Mouse (Mus musculus) gastrocnemius, adult 18-20 months (tissue): ENCODE results near the gene Hist1h2br. TPM values are rescaled to one million over a fixed set of nuclear protein-coding genes. Genes with fewer than 3 reads are reported as not detected.
"Not testable (repeated sequence)": the region's sequence is repeated elsewhere in the genome, so short reads cannot be mapped to it uniquely, and the experiment has no call there.

Experiments used
- DNase-seq: peaks from one replicate; pipeline ENCODE4 v3.0.0; 2021; ENCODE audit warnings: low spot score
- long read RNA-seq, 2 experiments: library from polyadenylated mRNA; stranded (forward); transcript quantifications; one replicate each; pipeline ENCODE4 v2.0.0; 2021
- total RNA-seq, 2 experiments: library from RNA; stranded (reverse); gene quantifications; 2 replicates each; pipeline ENCODE4 v1.2.3; 2021

Hist1h2br gene
- 10 to 100 TPM; 14.3 to 17.8 TPM for total RNA-seq
- long read RNA-seq, experiment 1: 0 reads
- long read RNA-seq, experiment 2: 0 reads

- DNase-seq: not testable (repeated sequence)
These were observed at the start of gene Hist1h2br, which contains the start of gene Hist1h2ap for GRCm38 (mm10) chr13:21833461-21833860. Gene Hist1h2br, plus strand, starts transcription at chr13:21833743. Gene Hist1h2ap, minus strand, starts transcription at chr13:21833507.

DNA sequence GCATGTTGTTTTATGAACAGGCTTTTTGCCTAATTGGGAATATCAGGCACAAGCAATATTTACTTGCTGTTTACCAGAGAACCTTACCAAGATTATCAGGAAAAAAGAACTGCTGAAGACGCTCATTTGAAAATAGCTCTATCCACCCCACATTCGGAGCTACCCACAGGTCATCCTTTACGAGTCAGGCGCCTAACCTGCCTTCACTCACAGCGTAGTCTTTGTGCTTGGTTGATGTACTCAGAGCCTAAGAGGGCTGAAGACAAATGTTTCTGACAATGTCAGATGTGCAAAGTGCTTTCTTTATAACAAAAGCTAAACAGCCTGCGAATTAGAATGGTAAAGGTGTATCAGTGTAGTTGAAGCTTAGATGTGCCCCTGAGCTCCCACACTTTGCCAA, 49.2 kb upstream of the Hist1h2br start:
- no peak for DNase-seq

- no peak for DNase-seq
These were observed 47.2 kb upstream of the Hist1h2br start for GRCm38 (mm10) chr13:21786189-21786898.

GRCm38 (mm10) chr13:21786899-21787629, 46.5 kb upstream of the Hist1h2br start, which contains the start of the genes Hist1h2an and Hist1h2bp:
Gene Hist1h2an, minus strand, starts transcription at chr13:21787218.
Gene Hist1h2bp, plus strand, starts transcription at chr13:21787461.
- peak; percentile 91 for DNase-seq

DNA sequence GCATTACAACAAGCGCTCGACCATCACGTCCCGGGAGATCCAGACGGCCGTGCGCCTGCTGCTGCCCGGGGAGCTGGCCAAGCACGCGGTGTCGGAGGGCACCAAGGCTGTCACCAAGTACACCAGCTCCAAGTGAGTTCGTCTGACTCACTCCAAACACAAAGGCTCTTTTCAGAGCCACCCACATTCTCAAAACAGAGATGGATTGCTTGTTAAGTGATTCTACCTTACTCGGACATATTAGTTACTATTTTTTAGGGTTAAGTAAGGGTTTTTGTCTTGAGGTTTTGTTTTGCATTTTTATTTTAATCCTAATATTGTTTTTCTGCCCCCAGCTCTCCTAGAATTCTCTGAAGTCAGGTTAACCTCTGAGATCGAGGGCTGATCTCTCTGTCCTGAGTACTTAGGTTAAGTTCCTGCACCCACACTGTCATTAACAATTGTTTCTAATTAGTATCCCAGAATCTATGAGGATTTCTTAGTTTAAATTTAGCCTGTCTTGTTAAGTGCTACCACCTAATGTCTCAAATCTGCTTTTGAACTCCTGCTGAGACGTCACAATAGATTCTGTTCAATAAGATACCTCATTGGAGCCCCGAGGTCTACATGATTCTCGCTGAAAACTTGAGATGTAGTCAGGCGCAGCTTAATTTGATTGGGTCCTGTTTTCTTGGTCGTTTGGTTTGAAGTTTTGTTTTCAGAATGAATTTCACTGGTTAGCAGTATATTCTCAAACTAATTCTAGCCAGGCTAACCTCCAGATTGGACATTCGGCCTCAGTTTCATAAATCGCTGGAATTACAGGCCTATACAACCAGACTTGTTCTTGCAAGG, 45.6 kb upstream of the Hist1h2br start:
- DNase-seq: no peak

- no peak for DNase-seq
These were observed 43.6 kb upstream of the Hist1h2br start for GRCm38 (mm10) chr13:21789925-21790324.

GRCm38 (mm10) chr13:21790601-21791283, 42.8 kb upstream of the Hist1h2br start:
- no peak for DNase-seq

- no peak for DNase-seq
These were observed 38.0 kb upstream of the Hist1h2br start for GRCm38 (mm10) chr13:21795584-21795983.

- not testable (repeated sequence) for DNase-seq
These were observed 36.4 kb upstream of the Hist1h2br start for GRCm38 (mm10) chr13:21797163-21797562.

GRCm38 (mm10) chr13:21803058-21803457, 30.5 kb upstream of the Hist1h2br start:
- DNase-seq: not testable (repeated sequence)

GRCm38 (mm10) chr13:21810073-21810472, 23.5 kb upstream of the Hist1h2br start, which contains the start of the genes Hist1h2bq and Hist1h2ao:
Gene Hist1h2bq, minus strand, starts transcription at chr13:21810197.
Gene Hist1h2ao, plus strand, starts transcription at chr13:21810465.
- not testable (repeated sequence) for DNase-seq

GRCm38 (mm10) chr13:21811074-21811473, 22.5 kb upstream of the Hist1h2br start:
- DNase-seq: not testable (repeated sequence)

GRCm38 (mm10) chr13:21811539-21811938, 22.0 kb upstream of the Hist1h2br start, which contains the start of gene Hist1h4m:
Gene Hist1h4m, plus strand, starts transcription at chr13:21811746.
- peak; percentile 15 for DNase-seq

DNA sequence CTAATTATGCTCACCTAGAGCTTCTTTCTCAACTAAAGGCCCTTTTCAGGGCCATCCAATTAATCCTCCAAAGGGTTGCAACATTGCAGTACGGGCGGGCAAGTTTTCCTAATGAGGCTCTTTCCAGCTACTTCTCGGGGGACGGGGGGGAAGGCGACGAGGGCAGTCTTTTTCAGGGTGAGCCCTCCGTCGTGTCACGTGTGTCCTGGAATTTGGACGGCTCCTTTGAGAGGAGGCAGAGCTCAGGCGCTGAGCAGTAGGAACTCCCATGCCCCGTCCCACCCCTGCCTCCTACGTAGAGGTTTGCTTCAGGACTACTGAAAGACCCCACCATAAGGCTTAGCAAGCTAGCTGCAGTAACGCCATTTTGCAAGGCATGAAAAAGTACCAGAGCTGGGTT, 21.5 kb upstream of the Hist1h2br start:
- not testable (repeated sequence) for DNase-seq

- not testable (repeated sequence) for DNase-seq
These were observed 13.3 kb upstream of the Hist1h2br start for GRCm38 (mm10) chr13:21820082-21820890.

GRCm38 (mm10) chr13:21828511-21828910, 5.0 kb upstream of the Hist1h2br start:
- no peak for DNase-seq

GRCm38 (mm10) chr13:21830344-21830743, 3.2 kb upstream of the Hist1h2br start:
- DNase-seq: no peak

DNA sequence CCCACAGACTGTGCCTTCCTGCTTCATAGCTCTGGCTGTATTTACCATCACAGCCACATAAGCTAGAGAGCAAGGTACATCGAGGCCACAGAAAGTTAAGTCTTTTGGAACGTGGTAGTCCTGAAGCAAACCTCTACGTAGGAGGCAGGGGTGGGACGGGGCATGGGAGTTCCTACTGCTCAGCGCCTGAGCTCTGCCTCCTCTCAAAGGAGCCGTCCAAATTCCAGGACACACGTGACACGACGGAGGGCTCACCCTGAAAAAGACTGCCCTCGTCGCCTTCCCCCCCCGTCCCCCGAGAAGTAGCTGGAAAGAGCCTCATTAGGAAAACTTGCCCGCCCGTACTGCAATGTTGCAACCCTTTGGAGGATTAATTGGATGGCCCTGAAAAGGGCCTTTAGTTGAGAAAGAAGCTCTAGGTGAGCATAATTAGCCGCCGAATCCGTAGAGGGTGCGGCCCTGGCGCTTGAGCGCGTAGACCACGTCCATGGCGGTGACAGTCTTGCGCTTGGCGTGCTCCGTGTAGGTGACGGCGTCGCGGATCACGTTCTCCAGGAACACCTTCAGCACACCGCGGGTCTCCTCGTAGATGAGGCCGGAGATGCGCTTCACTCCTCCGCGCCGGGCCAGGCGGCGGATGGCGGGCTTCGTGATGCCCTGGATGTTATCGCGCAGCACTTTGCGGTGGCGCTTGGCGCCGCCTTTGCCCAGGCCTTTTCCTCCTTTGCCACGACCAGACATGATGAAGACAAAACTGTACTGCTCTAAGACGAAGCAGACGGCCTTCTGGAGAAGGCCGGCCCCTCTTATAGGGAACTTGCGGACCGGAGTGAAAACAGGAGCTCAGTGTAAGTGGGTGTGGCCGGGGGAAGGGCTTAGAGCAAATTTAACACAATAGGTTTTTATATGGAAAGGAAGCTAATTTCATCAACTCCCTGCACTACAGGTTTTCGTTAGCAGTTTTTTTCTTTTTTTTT, 1.8 kb upstream of the Hist1h2br start, which contains the start of gene Hist1h4n:
Hist1h4n (minus strand) TSS at position 779 of the 977 bp plus-strand sequence.
- not testable (repeated sequence) for DNase-seq
